Mouse (Mus musculus) lung, embryonic 14.5 days (tissue): ENCODE data around the gene Ets2. TPM values are rescaled to one million over a fixed set of nuclear protein-coding genes. Genes with fewer than 3 reads are reported as not detected.

ENCODE experiments used
- ATAC-seq: fragments of 200-750 bp; cut with Nextera tagmentation; 2 replicates; pipeline ENCODE4 v1.8.0; 2017; ENCODE audit warnings: mild to moderate bottlenecking, moderate TSS enrichment, moderate library complexity; ENCODE audit not compliant: insufficient read depth
- DNase-seq: peaks from one replicate; pipeline ENCODE4 v3.0.0-alpha.2; 2015
- H3K27ac ChIP-seq: fragments of 300-500 bp; sonication (generic); 2 replicates; pipeline ENCODE4 v1.5.1; 2014; ENCODE audit warnings: low read depth, mild to moderate bottlenecking, moderate library complexity
- H3K27me3 ChIP-seq: fragments of 300-500 bp; sonication (generic); 2 replicates; pipeline ENCODE4 v1.6.1; 2014; ENCODE audit warnings: low read length, control low read depth; ENCODE audit not compliant: insufficient read depth
- H3K36me3 ChIP-seq: fragments of 300-500 bp; sonication (generic); 2 replicates; pipeline ENCODE4 v1.6.1; 2014; ENCODE audit warnings: control low read depth; ENCODE audit not compliant: insufficient read depth
- H3K4me1 ChIP-seq: fragments of 300-500 bp; sonication (generic); 2 replicates; pipeline ENCODE4 v1.6.1; 2014; ENCODE audit warnings: antibody characterized with exemption, control low read depth; ENCODE audit not compliant: insufficient read depth
- H3K4me2 ChIP-seq: fragments of 300-500 bp; sonication (generic); 2 replicates; pipeline ENCODE4 v1.6.1; 2014; ENCODE audit warnings: mild to moderate bottlenecking
- H3K4me3 ChIP-seq: fragments of 300-500 bp; sonication (generic); 2 replicates; pipeline ENCODE4 v1.5.1; 2014; ENCODE audit warnings: low read depth, low read length
- H3K9ac ChIP-seq: fragments of 300-500 bp; sonication (generic); 2 replicates; pipeline ENCODE4 v1.6.1; 2014
- H3K9me3 ChIP-seq: fragments of 300-500 bp; sonication (generic); 2 replicates; pipeline ENCODE4 v1.6.1; 2016; ENCODE audit warnings: low read depth, low read length, control low read depth
- CTCF ChIP-seq: IDR thresholded peaks from 2 replicates; pipeline ENCODE4 v1.5.1; 2016; ENCODE audit warnings: antibody characterized with exemption, low read depth
- WGBS: fragments of 180-500 bp; shearing (Covaris S2); extraction: QIAGEN DNeasy Blood & Tissue Kit; methylation state at CpG from one replicate; pipeline ENCODE4 v1.1.7; 2014; 5-methylcytosine and 5-hydroxymethylcytosine counted together
- polyA plus RNA-seq: library from polyadenylated mRNA; unstranded; fragments of >200 nt; fragmentation: Nextera tagmentation; extraction: Ambion mirVana; gene quantifications from 2 replicates; pipeline ENCODE4 v1.2.1, GENCODE M21; 2014

Ets2 gene
- polyA plus RNA-seq, 1 experiment from 2014 or later = 72.6 TPM

DNA sequence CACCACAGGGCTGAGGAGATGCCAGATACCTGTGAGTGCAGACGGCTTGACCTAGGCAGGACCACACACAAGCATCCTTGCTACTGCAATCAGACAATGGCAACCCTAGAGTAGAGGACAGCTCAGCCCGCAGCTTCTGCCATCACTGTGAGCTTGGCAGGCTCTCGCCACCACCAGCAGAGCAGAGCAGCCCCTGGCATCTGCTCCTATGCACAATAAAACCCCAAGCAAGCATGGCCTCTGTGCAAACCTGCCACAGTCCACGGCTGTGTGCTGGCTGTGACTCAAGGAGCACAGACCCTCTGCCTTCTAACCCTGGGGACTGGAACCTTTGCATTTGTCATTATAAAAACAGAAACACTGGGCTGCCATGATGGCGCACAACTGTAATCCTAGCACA, 41.0 kb upstream of the Ets2 start:
- ATAC-seq (no peak), DNase-seq (no peak)
- Histone ChIP-seq H3K4me1 (no peaks in the 10 kb centered on the region), H3K36me3 (no peaks in the 10 kb centered on the region), H3K27me3 (no peaks in the 10 kb centered on the region), H3K27ac (no peak overlapping the region), H3K9ac (no peak overlapping the region), H3K9me3 (no peaks in the 10 kb centered on the region), H3K4me3 (no peak overlapping the region), H3K4me2 (no peak overlapping the region)
- no peak for TF ChIP-seq CTCF
- 72% methylated on average over 5 of the region's 5 CpGs for WGBS

DNA sequence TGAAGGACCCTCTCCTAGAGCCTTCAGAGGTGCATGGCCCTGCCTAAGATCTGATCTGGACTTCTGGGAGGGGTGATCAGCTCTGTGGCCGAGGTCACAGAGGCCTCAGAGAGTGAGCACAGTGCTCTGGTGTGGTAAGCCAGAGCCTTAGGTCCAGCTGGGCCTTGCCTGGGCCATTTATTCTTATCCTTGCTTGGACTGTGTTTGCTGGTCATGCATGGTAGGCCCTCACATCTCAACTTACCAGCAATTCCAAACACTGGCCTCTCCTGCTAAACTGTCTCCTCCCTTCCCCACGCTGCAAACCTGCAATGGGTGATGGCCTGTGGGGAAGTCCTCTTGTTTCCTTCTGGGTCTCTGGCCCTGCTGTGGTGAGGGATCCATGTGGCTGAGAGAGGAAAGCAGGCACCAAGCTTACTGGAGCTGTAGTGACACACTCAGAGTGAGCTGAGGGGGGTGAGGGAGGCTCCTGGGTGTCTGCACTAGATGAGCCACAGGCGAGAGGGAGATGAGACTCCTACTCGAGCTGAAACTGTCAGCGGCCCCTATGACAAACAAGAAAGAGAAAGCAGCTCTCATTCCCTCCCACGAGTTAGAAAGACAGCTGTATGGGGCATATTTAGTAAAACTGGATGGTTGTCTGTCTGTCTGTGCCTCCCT, 36.3 kb upstream of the Ets2 start:
- DNase-seq (no peak), ATAC-seq (no peak)
- Histone ChIP-seq H3K9ac (no peak overlapping the region), H3K4me2 (no peak overlapping the region), H3K4me1 (0 out of 2 replicates have a peak, but pooled peaks cover 4% of the 10 kb centered on the region), H3K4me3 (no peak overlapping the region), H3K27ac (no peak overlapping the region), H3K27me3 (no peaks in the 10 kb centered on the region), H3K9me3 (no peaks in the 10 kb centered on the region), H3K36me3 (no peaks in the 10 kb centered on the region)
- no peak for TF ChIP-seq CTCF
- 64% methylated on average over 6 of the region's 6 CpGs for WGBS

DNA sequence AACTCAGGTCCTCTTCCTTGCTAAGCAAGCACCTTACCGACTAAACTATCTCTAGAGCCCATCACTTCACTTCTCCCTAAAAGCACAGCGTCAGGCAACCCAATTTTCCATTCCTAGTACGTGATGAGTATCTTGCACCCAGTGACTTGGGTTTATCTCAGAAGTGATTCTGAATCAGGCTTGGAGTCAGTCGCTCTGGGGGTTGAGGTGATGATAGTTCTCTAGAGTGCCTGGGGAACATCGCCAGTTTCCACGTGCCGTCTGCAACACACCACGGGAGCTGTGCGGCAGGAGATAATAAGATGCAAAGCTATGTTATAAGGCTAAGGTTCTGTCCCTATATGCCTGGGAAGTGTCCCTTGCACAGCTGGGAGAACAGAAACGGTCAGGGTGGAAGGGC, 35.6 kb upstream of the Ets2 start:
- TF ChIP-seq CTCF = no peak
- H3K4me2 ChIP-seq = no peak overlapping the region
- no peak overlapping the region for H3K27ac ChIP-seq
- no peak overlapping the region for H3K9ac ChIP-seq
- H3K27me3 ChIP-seq = no peaks in the 10 kb centered on the region
- H3K9me3 ChIP-seq = no peaks in the 10 kb centered on the region
- 87% methylated on average over 10 of the region's 10 CpGs for WGBS
- ATAC-seq = no peak
- DNase-seq = no peak
- 0 out of 2 replicates have a peak, but pooled peaks cover 4% of the 10 kb centered on the region for H3K4me1 ChIP-seq
- H3K36me3 ChIP-seq = no peaks in the 10 kb centered on the region
- H3K4me3 ChIP-seq = no peak overlapping the region

DNA sequence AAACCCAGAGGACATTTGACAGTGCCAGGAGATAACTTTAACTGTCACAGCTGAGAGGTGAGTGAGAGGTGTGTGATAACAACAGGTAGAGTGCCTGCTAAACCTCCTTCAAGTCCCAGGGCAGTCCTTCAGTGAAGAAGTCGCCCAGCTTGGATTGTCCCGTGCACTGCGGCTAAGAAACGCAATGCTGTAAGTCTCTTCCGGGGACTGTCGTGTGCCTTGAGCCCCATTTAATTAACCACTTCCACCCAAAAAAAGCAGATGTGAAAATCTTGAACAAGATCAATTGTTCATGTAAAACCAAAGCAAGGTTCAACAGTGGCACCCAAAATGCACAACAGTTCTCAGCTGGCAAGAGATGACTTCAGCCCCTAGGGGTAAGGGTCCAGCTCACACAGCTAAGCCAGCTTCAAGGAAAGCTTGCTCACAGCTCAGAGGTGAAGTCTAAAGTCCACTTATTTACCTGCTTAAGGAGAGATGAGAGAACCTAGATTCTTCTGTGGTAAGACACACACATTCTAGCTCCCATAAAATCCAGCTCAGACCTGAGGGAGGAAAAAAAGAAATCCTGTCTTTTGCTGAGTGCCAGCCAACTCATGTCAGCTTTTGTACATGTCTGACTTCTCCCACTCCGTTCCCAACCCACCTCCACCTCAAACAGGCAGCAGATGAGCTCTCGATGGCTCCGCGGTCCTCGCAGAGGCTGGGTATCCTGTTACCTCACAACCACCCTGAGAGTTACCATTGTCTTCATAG, 34.3 kb upstream of the Ets2 start:
- ATAC-seq = no peak
- Histone ChIP-seq H3K36me3 (no peaks in the 10 kb centered on the region), H3K9ac (no peak overlapping the region), H3K4me3 (no peak overlapping the region), H3K27me3 (no peaks in the 10 kb centered on the region), H3K27ac (no peak overlapping the region), H3K4me2 (no peak overlapping the region), H3K9me3 (no peaks in the 10 kb centered on the region), H3K4me1 (0 out of 2 replicates have a peak, but pooled peaks cover 4% of the 10 kb centered on the region)
- no peak for TF ChIP-seq CTCF
- 41% methylated on average over 11 of the region's 11 CpGs for WGBS
- DNase-seq = no peak

DNA sequence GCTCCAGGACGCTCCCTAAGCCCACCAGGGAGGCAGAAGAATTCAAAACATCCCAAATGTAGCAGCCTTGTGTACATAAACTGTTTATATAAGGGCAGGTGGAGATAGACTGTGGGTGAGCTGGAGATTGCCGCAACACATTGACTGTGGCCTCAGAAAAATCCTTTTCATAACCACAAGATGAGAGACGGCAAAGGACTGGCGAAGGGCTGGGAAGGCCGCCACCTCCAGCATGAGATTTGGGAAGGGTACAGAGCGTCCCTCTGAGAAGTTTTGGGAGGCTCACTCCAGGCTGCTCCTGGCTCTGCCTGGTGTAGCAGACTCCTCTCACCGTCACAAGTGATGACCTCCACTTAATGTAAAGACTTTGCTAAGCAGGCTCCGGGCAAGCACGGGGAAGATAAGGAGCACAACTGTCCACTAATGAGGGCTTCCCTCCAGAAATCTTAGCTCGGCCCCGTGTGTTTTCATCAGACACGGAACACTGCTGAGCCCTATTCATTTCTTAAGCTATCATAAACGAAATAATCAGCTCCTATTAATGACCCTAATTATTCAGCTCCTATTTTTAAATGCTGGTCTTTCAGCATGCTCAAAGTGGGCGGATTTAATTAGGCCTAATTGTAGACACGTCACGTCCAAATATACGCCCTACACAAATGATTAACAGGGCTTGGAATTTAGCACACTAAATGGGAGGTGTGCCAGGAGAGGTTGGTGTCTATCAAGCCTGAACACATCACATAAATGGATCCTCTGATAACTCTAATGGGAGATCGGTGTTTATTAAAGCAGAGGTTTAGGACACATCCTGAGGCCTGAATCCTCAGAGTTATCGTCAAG, 33.5 kb upstream of the Ets2 start:
- Histone ChIP-seq H3K36me3 (no peaks in the 10 kb centered on the region), H3K4me3 (no peak overlapping the region), H3K9me3 (no peaks in the 10 kb centered on the region), H3K4me2 (no peak overlapping the region), H3K4me1 (0 out of 2 replicates have a peak, but pooled peaks cover 4% of the 10 kb centered on the region), H3K9ac (no peak overlapping the region), H3K27me3 (no peaks in the 10 kb centered on the region), H3K27ac (no peak overlapping the region)
- ATAC-seq (no peak), DNase-seq (no peak)
- 39% methylated on average over 19 of the region's 19 CpGs for WGBS
- no peak for TF ChIP-seq CTCF

DNA sequence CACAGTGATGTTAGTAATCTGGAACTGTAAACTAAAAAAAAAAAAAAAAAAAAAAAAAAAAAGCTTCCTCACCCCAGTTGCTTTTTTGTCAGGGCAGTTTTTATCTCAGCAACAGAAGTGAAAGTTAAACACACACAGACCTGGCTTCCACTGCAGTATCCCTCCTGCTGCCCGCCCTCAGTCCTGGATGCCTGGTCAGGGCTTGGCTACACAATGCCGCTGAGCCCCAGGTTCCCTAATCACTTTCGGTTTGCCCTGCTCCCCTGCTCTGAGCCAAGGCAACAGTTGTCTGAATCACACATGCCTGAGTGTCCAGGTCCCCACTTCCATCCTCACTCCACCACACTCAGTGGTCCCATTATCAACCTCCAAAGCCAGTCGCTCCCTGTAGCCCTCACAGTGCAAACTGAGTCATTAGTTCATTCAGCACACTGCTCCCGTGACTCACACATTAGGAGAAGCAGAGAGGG, 27.4 kb upstream of the Ets2 start:
- Histone ChIP-seq H3K27ac (peak overlapping the region; percentile 46), H3K4me3 (no peak overlapping the region), H3K9me3 (no peaks in the 10 kb centered on the region), H3K4me1 (no peaks in the 10 kb centered on the region), H3K36me3 (no peaks in the 10 kb centered on the region), H3K27me3 (no peaks in the 10 kb centered on the region), H3K9ac (no peak overlapping the region; the same call in 1 of the 2 replicates), H3K4me2 (peak overlapping the region; percentile 45)
- 0 out of 2 replicates have a peak, but pooled peaks have one; percentile 40 for ATAC-seq
- WGBS = 28% methylated on average over 5 of the region's 5 CpGs
- no peak for TF ChIP-seq CTCF
- DNase-seq = peak; percentile 27
